Mouse (Mus musculus): ENCODE measurements at regions not wholly inside any gene's neighbourhood (a gene's known extent, or its start where the extent isn't known, plus 50 kb on each side); places are given as distances from the start of the nearest gene placed in this dataset.

DNA sequence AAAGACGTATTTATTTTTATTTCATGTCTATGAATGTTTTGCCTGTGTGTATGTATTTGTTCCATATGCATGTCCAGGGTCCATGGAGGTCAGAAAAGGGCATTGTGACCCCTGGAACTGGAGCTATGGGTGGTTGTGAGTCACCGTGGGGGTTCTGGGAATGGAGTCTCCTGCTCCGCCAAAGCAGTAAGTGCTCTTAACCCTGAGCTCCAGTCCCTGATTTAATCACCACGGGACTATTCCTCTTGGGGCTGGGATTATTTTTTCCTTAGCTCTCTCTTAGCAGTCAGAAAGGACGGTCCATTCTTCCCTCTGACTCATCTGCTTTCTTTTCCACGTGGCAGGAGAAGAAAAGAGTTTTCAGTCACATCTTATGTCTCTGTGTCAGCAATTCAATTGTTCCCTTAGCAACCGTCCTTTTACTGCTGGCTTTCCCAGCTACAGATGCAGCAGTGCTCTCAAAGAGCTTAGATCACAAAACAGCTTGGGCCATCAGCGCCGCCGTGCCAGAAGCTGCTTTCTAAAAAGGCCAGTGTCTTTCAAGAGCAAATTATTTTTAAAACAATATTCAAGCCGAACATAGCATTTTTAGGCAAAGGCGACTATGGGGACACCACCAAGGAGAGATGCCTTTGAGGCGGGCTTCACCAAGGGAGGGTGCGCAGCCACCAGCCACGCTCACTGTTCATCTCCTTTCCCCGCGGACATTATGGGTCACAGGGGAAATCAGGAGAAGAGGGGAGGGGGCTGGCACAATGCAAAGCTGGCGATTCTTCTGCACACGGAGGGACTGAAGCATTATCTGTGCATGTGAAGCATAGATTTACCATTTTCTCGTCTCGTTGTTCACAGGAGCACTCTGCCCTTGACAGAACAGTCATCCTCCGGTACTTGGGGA is 110.8 kb downstream of the Map3k7 start:
- peak; percentile 47 to 52 for DNase-seq (ENCODE audit: low spot score in 2 of 2)
- intact Hi-C loops (cut with DNase I): no loop called here

DNA sequence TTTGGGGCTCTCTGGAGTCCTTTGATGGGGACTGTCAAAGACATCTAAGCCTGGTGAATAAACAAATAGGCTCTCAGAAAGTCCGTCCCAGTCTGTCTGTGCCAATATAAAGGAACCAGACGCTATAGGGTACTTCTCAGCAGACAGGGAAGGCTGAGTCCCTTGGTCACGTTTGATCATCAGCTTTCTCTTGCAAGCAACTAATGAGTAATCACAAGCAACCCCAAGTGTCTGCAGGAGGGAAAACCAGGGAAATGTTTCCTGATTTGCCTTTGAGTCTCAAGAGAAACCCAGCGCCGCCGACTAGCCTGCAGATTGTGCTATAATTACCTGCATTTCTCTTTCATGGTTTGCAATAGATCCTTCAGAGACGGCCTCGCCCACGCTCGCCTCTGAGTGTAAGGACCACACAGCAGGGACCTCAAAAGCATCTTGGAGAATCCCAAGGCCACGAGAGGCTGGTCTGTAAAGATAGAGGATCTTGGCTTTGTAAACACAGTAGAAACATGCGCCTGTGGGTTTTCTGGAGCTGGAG is 112.6 kb downstream of the Map3k7 start:
- DNase-seq (ENCODE audit: low spot score in 2 of 2): no peak
- intact Hi-C loops (cut with DNase I): no loop called here

DNA sequence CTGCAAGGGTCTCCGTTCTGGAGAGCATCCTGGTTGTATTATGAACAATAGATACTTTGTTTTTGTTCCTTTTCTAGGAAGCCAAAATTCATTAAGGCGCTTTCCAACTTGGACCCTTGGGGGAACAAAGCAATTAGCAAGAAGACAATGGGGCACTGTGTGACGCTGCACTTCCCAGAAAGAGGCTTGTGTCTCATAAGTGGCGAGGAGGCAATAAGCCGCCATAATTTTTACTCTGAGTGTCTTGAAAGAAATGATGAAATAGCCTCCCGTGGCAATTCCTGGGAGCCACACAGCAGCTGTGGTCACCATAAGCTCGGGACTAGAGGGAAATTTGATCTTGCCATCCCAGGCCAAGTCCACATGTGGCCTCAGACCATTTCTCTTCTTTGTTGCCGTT is 119.6 kb downstream of the Map3k7 start:
- intact Hi-C loops (cut with DNase I): no loop called here

GRCm38 (mm10) chr4:32084250-32084869 is 120.5 kb downstream of the Map3k7 start:
- DNase-seq (ENCODE audit: low spot score in 2 of 2): no peak
- intact Hi-C loops (cut with DNase I): no loop called here

More for the DNA sequence above, 119.6 kb downstream of the Map3k7 start:
- no peak for DNase-seq (ENCODE audit: low spot score in 2 of 2)

DNA sequence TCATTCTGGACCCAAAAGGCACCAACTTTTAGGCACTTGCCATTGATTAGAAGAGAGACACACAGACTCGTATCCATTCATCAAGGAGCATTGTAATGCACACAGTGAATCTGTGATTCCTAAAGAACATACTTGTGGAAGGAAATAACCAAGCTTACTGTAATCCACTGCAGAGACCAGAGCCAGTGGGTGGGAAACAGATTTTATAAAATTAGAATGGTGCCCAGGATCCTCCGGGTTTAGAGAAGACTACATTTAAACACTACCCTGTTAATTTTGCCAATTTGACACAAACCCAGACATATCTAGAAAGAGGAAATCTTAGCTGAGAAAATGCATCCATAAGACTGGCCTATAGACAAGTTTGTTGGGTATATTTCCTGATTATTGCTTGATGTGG is 121.1 kb downstream of the Map3k7 start:
- no peak for DNase-seq (ENCODE audit: low spot score in 2 of 2)
- intact Hi-C loops (cut with DNase I): no loop called here

GRCm38 (mm10) chr4:32091086-32091485 is 127.2 kb downstream of the Map3k7 start:
- intact Hi-C loops (cut with DNase I): no loop called here

GRCm38 (mm10) chr4:32092320-32093041 is 128.6 kb downstream of the Map3k7 start:
- intact Hi-C loops (cut with DNase I): no loop called here
- DNase-seq (ENCODE audit: low spot score in 2 of 2): no peak

More at GRCm38 (mm10) chr4:32091086-32091485, 127.2 kb downstream of the Map3k7 start:
- DNase-seq (ENCODE audit: low spot score in 2 of 2): no peak

DNA sequence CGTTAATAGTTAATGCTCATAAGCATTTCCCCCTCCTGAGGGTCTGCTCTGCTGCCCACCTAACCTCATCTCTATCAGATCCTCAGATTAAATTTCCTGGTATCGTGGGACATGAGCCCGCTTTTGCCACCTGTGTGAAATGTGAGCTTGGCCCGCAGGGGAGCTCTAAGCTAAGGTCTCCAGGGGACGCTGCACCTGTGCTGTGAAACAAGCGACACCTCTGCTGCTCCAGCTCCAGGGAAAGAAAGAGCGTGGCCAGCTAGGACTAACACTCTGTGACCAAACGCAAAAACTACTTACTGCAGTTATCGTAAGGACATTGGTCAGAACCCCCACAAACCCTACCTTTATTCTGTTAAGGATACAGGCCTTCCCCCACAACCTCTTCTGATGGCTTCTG is 134.3 kb downstream of the Map3k7 start:
- intact Hi-C loops (cut with DNase I): no loop called here
- DNase-seq (ENCODE audit: low spot score in 2 of 2): no peak

- intact Hi-C loops (cut with DNase I): no loop called here
- no peak for DNase-seq (ENCODE audit: low spot score in 2 of 2)
These were observed 137.1 kb downstream of the Map3k7 start for GRCm38 (mm10) chr4:32101002-32101401.

DNA sequence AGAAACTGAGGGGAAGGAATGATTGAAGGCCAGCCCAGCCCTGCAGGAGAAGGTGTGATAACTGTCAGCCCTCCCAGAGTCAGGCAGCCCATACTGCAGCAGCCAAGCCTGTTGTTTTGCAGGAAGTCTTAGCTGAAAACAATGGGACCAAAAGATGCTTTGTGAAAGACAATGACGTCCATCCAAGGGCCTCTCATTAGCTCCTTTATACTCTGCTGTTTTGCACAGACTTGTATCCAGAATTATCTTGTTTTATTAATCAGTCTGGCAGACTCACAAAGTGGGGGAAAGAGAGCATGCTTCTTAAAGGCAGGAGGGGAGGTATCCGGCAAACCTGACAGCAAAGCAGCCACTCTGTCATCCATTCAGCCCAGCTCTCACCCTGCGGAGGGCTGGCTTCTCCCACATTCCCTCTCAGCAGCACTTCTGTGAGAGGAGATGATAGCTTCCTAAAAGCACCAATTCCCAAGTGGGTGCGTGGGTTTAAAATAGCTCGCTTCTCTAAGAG is 131.9 kb upstream of the Bach2 start:
- DNase-seq (ENCODE audit: low spot score in 2 of 2): peak; percentile 20 to 22

GRCm38 (mm10) chr4:32122320-32122719 is 116.3 kb upstream of the Bach2 start:
- intact Hi-C loops (cut with DNase I): no loop called here
- DNase-seq (ENCODE audit: low spot score in 2 of 2): no peak

More for the DNA sequence above, 131.9 kb upstream of the Bach2 start:
- intact Hi-C loops (cut with DNase I): no loop called here

- DNase-seq (ENCODE audit: low spot score in 2 of 2): no peak
- intact Hi-C loops (cut with DNase I): no loop called here
These were observed 111.8 kb upstream of the Bach2 start for GRCm38 (mm10) chr4:32126828-32127227.

DNA sequence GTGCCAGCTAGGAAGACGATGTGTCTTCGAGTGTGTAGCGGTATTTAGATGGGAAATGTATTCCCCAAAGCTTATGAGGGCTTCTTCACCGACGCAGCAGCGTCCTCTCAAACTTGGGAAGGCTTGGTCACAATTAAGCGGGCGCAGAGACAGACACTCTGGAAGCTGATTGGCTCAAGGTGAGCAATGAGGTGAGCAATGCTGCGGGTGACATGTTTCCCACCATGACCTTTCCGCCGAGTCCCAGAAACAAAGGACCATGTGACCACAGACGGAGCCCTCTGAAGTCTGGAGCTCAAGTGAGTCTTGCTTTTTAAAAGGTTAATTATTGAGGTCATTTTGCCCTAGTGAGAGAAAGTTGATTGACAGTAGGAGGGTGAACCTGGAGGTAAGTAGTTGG is 108.0 kb upstream of the Bach2 start:
- DNase-seq (ENCODE audit: low spot score in 2 of 2): no peak
- intact Hi-C loops (cut with DNase I): no loop called here

GRCm38 (mm10) chr4:32131819-32132218 is 106.8 kb upstream of the Bach2 start:
- DNase-seq (ENCODE audit: low spot score in 2 of 2): no peak
- intact Hi-C loops (cut with DNase I): no loop called here

GRCm38 (mm10) chr4:32136151-32136550 is 102.5 kb upstream of the Bach2 start:
- no peak for DNase-seq (ENCODE audit: low spot score in 2 of 2)
- intact Hi-C loops (cut with DNase I): no loop called here

GRCm38 (mm10) chr4:32137243-32137642 is 101.4 kb upstream of the Bach2 start:
- intact Hi-C loops (cut with DNase I): no loop called here
- no peak for DNase-seq (ENCODE audit: low spot score in 2 of 2)

- DNase-seq (ENCODE audit: low spot score in 2 of 2): no peak
- intact Hi-C loops (cut with DNase I): no loop called here
These were observed 100.6 kb upstream of the Bach2 start for GRCm38 (mm10) chr4:32137966-32138365.

GRCm38 (mm10) chr4:32139586-32139985 is 99.0 kb upstream of the Bach2 start:
- no peak for DNase-seq (ENCODE audit: low spot score in 2 of 2)
- intact Hi-C loops (cut with DNase I): no loop called here

DNA sequence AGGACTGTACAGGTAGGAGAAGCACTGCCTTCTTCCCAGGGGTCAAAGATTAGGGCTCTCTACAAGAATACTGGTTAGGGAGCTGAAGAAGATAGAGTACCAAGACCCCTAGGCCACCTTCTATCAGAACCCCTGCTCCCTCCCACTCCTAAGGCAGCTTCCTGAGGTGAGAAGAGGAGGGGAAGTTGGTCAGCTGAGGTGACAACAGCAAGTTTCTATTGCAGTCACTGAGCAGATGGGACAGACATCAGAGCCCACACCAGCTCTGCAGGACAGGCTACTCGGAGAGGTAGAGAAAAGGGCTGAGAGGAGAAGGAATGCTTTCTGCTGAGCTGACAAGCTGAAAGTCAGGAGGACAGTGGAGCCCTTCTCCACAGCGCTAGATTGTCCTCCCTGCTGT is 98.5 kb upstream of the Bach2 start:
- DNase-seq (ENCODE audit: low spot score in 2 of 2): no peak
- intact Hi-C loops (cut with DNase I): no loop called here

DNA sequence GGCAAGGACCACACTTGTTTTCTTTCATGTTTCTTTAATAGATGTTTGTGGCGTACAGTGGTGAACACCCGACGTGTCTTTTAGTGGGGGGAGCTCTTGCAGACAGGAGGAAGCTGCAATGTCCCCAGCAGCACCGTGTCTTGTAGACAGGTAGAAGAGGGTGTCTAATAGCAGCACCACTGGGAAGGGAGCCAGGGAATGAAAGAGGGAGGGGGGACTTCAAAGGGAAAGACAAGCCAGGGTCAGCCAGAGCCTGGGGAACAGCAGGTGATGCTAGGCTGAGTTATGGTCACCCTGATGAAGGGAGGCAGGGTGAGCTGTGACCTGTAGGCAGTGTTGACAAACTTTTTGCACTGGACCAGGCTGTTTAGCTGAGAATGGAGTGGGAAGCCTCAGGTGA is 96.4 kb upstream of the Bach2 start:
- intact Hi-C loops (cut with DNase I): no loop called here
- DNase-seq (ENCODE audit: low spot score in 2 of 2): no peak
